Mouse (Mus musculus) brain, embryonic 14.5 days (tissue): ENCODE measurements at regions not wholly inside any gene's neighbourhood (a gene's known extent, or its start where the extent isn't known, plus 50 kb on each side); places are given as distances from the start of the nearest gene placed in this dataset.

Experiments used
- CTCF ChIP-seq: fragments of 200-500 bp; IDR thresholded peaks from 2 replicates; pipeline ENCODE4 v1.5.1; 2012; ENCODE audit warnings: inconsistent platforms, mild to moderate bottlenecking, moderate library complexity, borderline replicate concordance; ENCODE audit not compliant: insufficient read depth, insufficient read length; ENCODE audit errors: extremely low read depth
- POLR2A ChIP-seq: fragments of 200-500 bp; IDR thresholded peaks from 2 replicates; pipeline ENCODE4 v1.6.1; 2012; ENCODE audit warnings: mild to moderate bottlenecking, inconsistent platforms, borderline replicate concordance; ENCODE audit not compliant: poor library complexity, insufficient read depth, insufficient read length, severe bottlenecking; ENCODE audit errors: extremely low read depth

DNA sequence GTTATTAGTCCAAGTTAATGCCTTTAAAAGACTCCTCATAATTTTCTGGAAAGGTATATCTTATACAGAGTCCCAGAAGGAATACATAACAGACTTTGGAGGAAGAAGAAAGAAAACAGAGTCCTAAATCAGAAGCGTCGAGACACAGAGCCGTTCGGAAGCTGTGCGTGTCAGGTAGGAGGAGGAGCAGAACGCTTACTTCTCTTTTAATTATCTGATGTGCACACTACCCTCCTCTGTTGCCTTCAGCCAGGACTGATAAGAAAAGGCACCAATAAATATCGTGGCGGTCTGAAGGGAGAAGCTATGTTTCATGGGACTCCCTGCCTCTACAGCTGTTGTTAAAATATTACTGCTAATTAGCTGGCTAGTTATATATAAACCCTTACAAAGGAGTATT, 296.2 kb downstream of the Dhx15 start:
- TF ChIP-seq CTCF (no peak), POLR2A (no peak)
